Comparison of ENCODE assay signal across 10 mouse cellular contexts in the genomic region with DNA sequence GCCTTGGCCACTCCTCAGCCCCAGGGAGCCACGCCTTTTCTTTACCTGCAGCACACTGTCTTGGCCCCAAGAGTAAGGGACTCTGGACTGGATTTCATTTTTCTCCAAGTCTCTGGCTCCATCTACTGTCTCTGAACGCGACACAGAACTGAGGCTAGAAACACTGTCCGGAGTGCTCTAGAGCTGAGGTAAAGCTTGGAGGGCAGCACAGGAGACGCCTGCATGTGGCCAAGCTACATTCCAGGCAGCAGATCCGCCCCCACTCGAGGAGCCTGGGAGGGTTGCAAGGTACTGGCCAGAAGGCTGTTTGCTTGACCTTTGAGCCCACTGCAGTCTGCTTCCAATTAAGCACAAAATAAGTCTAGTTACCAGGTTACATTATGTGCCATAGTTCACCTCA.
A peak's percentile ranks its signal among the peaks of the same experiment; 100 is the strongest.
DNase-seq lines count a peak whose midpoint lies in the region; ATAC-seq and TF ChIP-seq lines count a peak whose summit lies in the region.
"Had no signal": no experiment of that assay in that cellular context is flagged by ENCODE, and none has a peak within 500 bp of the region (broad histone marks: within the 10 kb centered on the region; RNA-seq: fewer than 3 reads in every experiment).

No protein-coding gene starts in this region.

- TF ChIP-seq EP300 in heart, adult 2 months (IDR thresholded peaks at IDR 0.05; ENCODE audit: insufficient read depth, low read depth, low read length), result no peak

- ATAC-seq in heart, embryonic 11.5 days (replicated peaks; ENCODE audit: insufficient number of reproducible peaks, low FRiP score, low TSS enrichment), result no peak
- 0 out of 2 replicates have a peak, but pooled peaks have one; percentile 34 for ATAC-seq in limb, embryonic 14.5 days (ENCODE audit: low FRiP score, low read depth)

- intact Hi-C loops in heart, adult 2 months (cut with DNase I), result loop anchor here (2.0 to 5.0 kb wide), 3 partner anchors 80 to 200 kb away; no protein-coding TSS in a partner anchor
- intact Hi-C loops in left cerebral cortex, postnatal 10 days (cut with DNase I), result loop anchor here (10.0 kb wide), 1 partner anchor 197 kb away; no protein-coding TSS in a partner anchor

- H3K9ac ChIP-seq in heart, adult 2 months (ENCODE audit: low read depth, low read length), result no peak overlapping the region
- H3K9ac ChIP-seq in heart, embryonic 11.5 days (ENCODE audit: low read depth, low read length), result no peak overlapping the region
- no peak overlapping the region for H3K9ac ChIP-seq in limb, embryonic 14.5 days (ENCODE audit: low read depth, low read length, severe bottlenecking)
- H3K9ac ChIP-seq: heart, embryonic 13.5 days had no signal

- no peak overlapping the region for H3K4me2 ChIP-seq in heart, embryonic 11.5 days
- H3K4me2 ChIP-seq in limb, embryonic 14.5 days (replicated peaks; ENCODE audit: low read depth, low read length, severe bottlenecking), result no peak overlapping the region
- H3K4me2 ChIP-seq: heart, embryonic 13.5 days had no signal

- no peaks in the 10 kb centered on the region for H3K27me3 ChIP-seq in heart, adult 2 months (ENCODE audit: control insufficient read depth, insufficient read depth, low read length)
- H3K27me3 ChIP-seq in heart, embryonic 11.5 days (ENCODE audit: control insufficient read depth, insufficient read depth, low read length), result no peaks in the 10 kb centered on the region
- H3K27me3 ChIP-seq in limb, embryonic 14.5 days (ENCODE audit: control insufficient read depth, insufficient read depth, low read length), result no peaks in the 10 kb centered on the region
- H3K27me3 ChIP-seq: heart, embryonic 13.5 days had no signal

- no peak overlapping the region for H3K4me3 ChIP-seq in heart, adult 2 months
- no peak overlapping the region for H3K4me3 ChIP-seq in heart, embryonic 11.5 days (ENCODE audit: low read depth, low read length)
- no peak overlapping the region for H3K4me3 ChIP-seq in limb, embryonic 14.5 days (replicated peaks; ENCODE audit: low read length)
- H3K4me3 ChIP-seq: heart, embryonic 13.5 days had no signal

- H3K9me3 ChIP-seq in heart, embryonic 11.5 days (replicated peaks; ENCODE audit: control insufficient read depth, low read length), result no peaks in the 10 kb centered on the region
- H3K9me3 ChIP-seq in limb, embryonic 14.5 days (ENCODE audit: control insufficient read depth, low read length), result no peaks in the 10 kb centered on the region
- H3K9me3 ChIP-seq: G1E; heart, embryonic 13.5 days had no signal

- no peak overlapping the region for H3K27ac ChIP-seq in heart, adult 2 months
- H3K27ac ChIP-seq in heart, embryonic 11.5 days (ENCODE audit: low read depth, low read length), result no peak overlapping the region
- H3K27ac ChIP-seq in limb, embryonic 14.5 days (replicated peaks; ENCODE audit: low read depth, low read length), result no peak overlapping the region
- H3K27ac ChIP-seq: heart, embryonic 13.5 days had no signal

- peak in 1 of 2 experiments; percentile 13 for DNase-seq in heart, adult 2 months
- peak; percentile 32 for DNase-seq in ES-CJ7 (ENCODE audit: low read depth, low spot score)
- peak; percentile 69 for DNase-seq in fibroblast of lung, adult 2 months (ENCODE audit: low read depth)
- DNase-seq in limb, embryonic 14.5 days (ENCODE audit: low spot score), result no peak
- DNase-seq in yolk sac, embryonic 10.5 days (ENCODE audit: low spot score), result peak; percentile 92
- no peak for DNase-seq in thymus, postnatal 14 days
- DNase-seq in left cerebral cortex, postnatal 10 days (ENCODE audit: extremely low spot score in 1 of 2, low spot score in 2 of 2), result no peak

- H3K36me3 ChIP-seq in heart, adult 2 months (ENCODE audit: control insufficient read depth, insufficient read depth, low read length), result no peaks in the 10 kb centered on the region
- no peaks in the 10 kb centered on the region for H3K36me3 ChIP-seq in heart, embryonic 11.5 days (ENCODE audit: control insufficient read depth, insufficient read depth, low read length)
- H3K36me3 ChIP-seq in limb, embryonic 14.5 days (ENCODE audit: control insufficient read depth, insufficient read depth, low read length), result peaks cover 3% of the 10 kb centered on the region; the same call in 1 of the 2 replicates
- H3K36me3 ChIP-seq: heart, embryonic 13.5 days had no signal

- no peaks in the 10 kb centered on the region for H3K4me1 ChIP-seq in heart, adult 2 months (ENCODE audit: control insufficient read depth, insufficient read depth, low read length)
- H3K4me1 ChIP-seq in heart, embryonic 11.5 days (ENCODE audit: control insufficient read depth, insufficient read depth, low read length), result peaks cover 14% of the 10 kb centered on the region
- H3K4me1 ChIP-seq in limb, embryonic 14.5 days (ENCODE audit: control insufficient read depth, insufficient read depth, low read length), result peaks cover 9% of the 10 kb centered on the region; the same call in 1 of the 2 replicates

- no peaks in the 10 kb centered on the region for H3K79me2 ChIP-seq in heart, adult 2 months (replicated peaks; ENCODE audit: control insufficient read depth, insufficient read depth, low read length)

- no peak for TF ChIP-seq POLR2A in heart, adult 2 months (IDR thresholded peaks at IDR 0.05; ENCODE audit: insufficient read depth, low read depth, low read length)
- no peak for TF ChIP-seq POLR2A in limb, embryonic 14.5 days (IDR thresholded peaks at IDR 0.05; ENCODE audit: borderline replicate concordance, extremely low read depth, insufficient read depth, insufficient read length)

- 61% methylated on average over 7 of the region's 7 CpGs for WGBS in heart, adult 2 months
- WGBS in heart, embryonic 11.5 days (ENCODE audit: insufficient replicate concordance), result 28% methylated on average over 7 of the region's 7 CpGs
- 16% methylated on average over 7 of the region's 7 CpGs for WGBS in limb, embryonic 14.5 days

- TF ChIP-seq CTCF in heart, adult 2 months (IDR thresholded peaks at IDR 0.05), result peak; percentile 58

Comparison
In these comparisons a context has a peak if more than half of its experiments do, and no peak if none do; other contexts are left out.
1. DNase-seq: peak in ES-CJ7 (single experiment), fibroblast of lung, adult 2 months (single experiment) and yolk sac, embryonic 10.5 days (single experiment); none in limb, embryonic 14.5 days (single experiment), thymus, postnatal 14 days (single experiment) and left cerebral cortex, postnatal 10 days (0 of 2).